Mouse (Mus musculus) erythroblast, embryonic 14.5 days (primary cell): Measurements from ENCODE around the gene Gclm.

Experiments used
- GATA1 ChIP-seq: IDR thresholded peaks from 2 replicates; pipeline ENCODE4 v1.6.1; 2012; ENCODE audit warnings: low read length, inconsistent platforms, mixed read lengths
- TAL1 ChIP-seq: IDR thresholded peaks from 3 replicates; pipeline ENCODE4 v1.6.1; 2012; ENCODE audit warnings: low read length, inconsistent platforms, mixed read lengths

GRCm38 (mm10) chr3:122269986-122270385, 24.6 kb downstream of the Gclm start:
- TF ChIP-seq TAL1 (no peak), GATA1 (no peak)
